Mouse (Mus musculus) heart, adult 2 months (tissue): ENCODE measurements around the gene Hs6st1.

Experiments used
- CTCF ChIP-seq: fragments of 200-600 bp; IDR thresholded peaks from 2 replicates; pipeline ENCODE4 v1.8.1; 2022; ENCODE audit warnings: antibody characterized with exemption, mild to moderate bottlenecking, moderate library complexity
- EP300 ChIP-seq: fragments of 200-500 bp; IDR thresholded peaks from 2 replicates; pipeline ENCODE4 v1.6.1; 2011; ENCODE audit warnings: low read depth, low read length, control low read depth; ENCODE audit not compliant: insufficient read depth
- POLR2A ChIP-seq: fragments of 200-500 bp; IDR thresholded peaks from 2 replicates; pipeline ENCODE4 v1.6.1; 2011; ENCODE audit warnings: mild to moderate bottlenecking, low read depth, low read length, control low read depth; ENCODE audit not compliant: insufficient read depth

- no peak for TF ChIP-seq EP300
- TF ChIP-seq CTCF, result no peak
- no peak for TF ChIP-seq POLR2A
Observed at GRCm38 (mm10) chr1:36130307-36131035, 62.3 kb downstream of the Hs6st1 start.
